Mouse (Mus musculus) brain, embryonic 14.5 days (tissue): ENCODE measurements at regions not wholly inside any gene's neighbourhood (a gene's known extent, or its start where the extent isn't known, plus 50 kb on each side); places are given as distances from the start of the nearest gene placed in this dataset.

Experiments
- CTCF ChIP-seq: fragments of 200-500 bp; IDR thresholded peaks from 2 replicates; pipeline ENCODE4 v1.5.1; 2012; ENCODE audit warnings: inconsistent platforms, mild to moderate bottlenecking, moderate library complexity, borderline replicate concordance; ENCODE audit not compliant: insufficient read depth, insufficient read length; ENCODE audit errors: extremely low read depth
- POLR2A ChIP-seq: fragments of 200-500 bp; IDR thresholded peaks from 2 replicates; pipeline ENCODE4 v1.6.1; 2012; ENCODE audit warnings: mild to moderate bottlenecking, inconsistent platforms, borderline replicate concordance; ENCODE audit not compliant: poor library complexity, insufficient read depth, insufficient read length, severe bottlenecking; ENCODE audit errors: extremely low read depth

DNA sequence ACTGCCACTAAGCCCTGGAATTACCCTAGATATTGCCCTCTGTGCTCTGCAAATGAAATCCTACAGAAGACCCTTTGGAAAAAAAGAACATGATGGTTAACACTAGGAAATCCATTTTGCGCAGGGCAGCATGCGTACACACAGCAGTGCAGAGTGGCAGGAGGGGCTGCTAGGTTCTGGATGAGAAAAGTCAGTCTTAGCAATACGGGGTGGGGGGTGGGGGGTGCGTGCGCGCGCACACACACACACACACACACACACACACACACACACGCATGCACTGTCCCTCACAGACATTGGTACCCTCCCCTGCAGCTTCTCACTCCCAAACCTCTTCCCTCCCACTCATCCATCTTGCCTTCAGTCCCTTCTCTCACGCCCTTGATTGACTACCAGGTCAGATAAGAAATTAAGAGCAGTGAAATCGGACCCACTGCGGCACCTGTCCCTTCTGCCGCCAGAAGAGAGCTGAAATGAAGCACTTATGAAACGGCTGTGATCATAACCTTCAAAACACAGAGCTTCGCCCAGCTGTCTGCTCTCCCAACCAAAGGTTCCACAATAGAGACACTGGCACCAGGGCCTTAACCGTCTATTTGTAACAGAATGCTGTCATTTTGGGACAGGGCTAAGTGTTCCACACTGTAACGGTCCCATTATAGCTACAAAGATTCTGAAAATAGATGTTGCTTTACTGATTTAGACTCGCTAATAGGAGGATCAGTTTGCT, 209.3 kb upstream of the Pitx2 start:
- TF ChIP-seq POLR2A = no peak
- no peak for TF ChIP-seq CTCF
